Mouse (Mus musculus): ENCODE data around the gene Rprd1b. TPM values are rescaled to one million over a fixed set of nuclear protein-coding genes. Genes with fewer than 3 reads are reported as not detected.

The Rprd1b gene
- polyA plus RNA-seq, 1 experiment, result 17.0 TPM

GRCm38 (mm10) chr2:158121645-158122326 is 93.5 kb downstream of the Rprd1b start:
- WGBS, result 20% methylated on average over 12 of the region's 12 CpGs
- H3K4me1 ChIP-seq (ENCODE audit: control insufficient read depth, insufficient read depth, low read length), result peaks cover 27% of the 10 kb centered on the region
- DNase-seq, result peak; percentile 88
- H3K4me3 ChIP-seq (replicated peaks; ENCODE audit: extremely low read depth, low read depth, low read length), result no peak overlapping the region
- TF ChIP-seq POLR2A (IDR thresholded peaks at IDR 0.05; ENCODE audit: borderline replicate concordance, extremely low read depth, low read depth, low read length), result no peak
- no peak for TF ChIP-seq CTCF (IDR thresholded peaks at IDR 0.05; ENCODE audit: insufficient read depth, low read length)

- TF ChIP-seq POLR2A (IDR thresholded peaks at IDR 0.05; ENCODE audit: borderline replicate concordance, extremely low read depth, low read depth, low read length), result no peak
- no peak for TF ChIP-seq CTCF (IDR thresholded peaks at IDR 0.05; ENCODE audit: insufficient read depth, low read length)
- no peak overlapping the region for H3K4me3 ChIP-seq (replicated peaks; ENCODE audit: extremely low read depth, low read depth, low read length)
- whole genome bisulfite sequencing, result 41% methylated on average over 6 of the region's 6 CpGs
- peaks cover 27% of the 10 kb centered on the region for H3K4me1 ChIP-seq (ENCODE audit: control insufficient read depth, insufficient read depth, low read length)
- DNase-seq, result peak; percentile 49
These were observed 94.5 kb downstream of the Rprd1b start for GRCm38 (mm10) chr2:158122814-158123213.

GRCm38 (mm10) chr2:158127245-158127644 is 98.9 kb downstream of the Rprd1b start:
- no peak for DNase-seq
- 89% methylated on average over 6 of the region's 6 CpGs for WGBS
- Histone ChIP-seq H3K4me1 (ENCODE audit: control insufficient read depth, insufficient read depth, low read length) (peaks cover 16% of the 10 kb centered on the region), H3K4me3 (replicated peaks; ENCODE audit: extremely low read depth, low read depth, low read length) (no peak overlapping the region)
- TF ChIP-seq POLR2A (IDR thresholded peaks at IDR 0.05; ENCODE audit: borderline replicate concordance, extremely low read depth, low read depth, low read length) (no peak), CTCF (IDR thresholded peaks at IDR 0.05; ENCODE audit: insufficient read depth, low read length) (no peak)

- WGBS, result 71% methylated on average over 7 of the region's 7 CpGs
- TF ChIP-seq CTCF (IDR thresholded peaks at IDR 0.05; ENCODE audit: insufficient read depth, low read length) (no peak), POLR2A (IDR thresholded peaks at IDR 0.05; ENCODE audit: borderline replicate concordance, extremely low read depth, low read depth, low read length) (no peak)
- Histone ChIP-seq H3K4me1 (ENCODE audit: control insufficient read depth, insufficient read depth, low read length) (peaks cover 9% of the 10 kb centered on the region), H3K4me3 (replicated peaks; ENCODE audit: extremely low read depth, low read depth, low read length) (no peak overlapping the region)
- DNase-seq, result no peak
These were observed 99.6 kb downstream of the Rprd1b start for GRCm38 (mm10) chr2:158127872-158128271.

GRCm38 (mm10) chr2:158128461-158129130 is 100.3 kb downstream of the Rprd1b start:
- Histone ChIP-seq H3K4me1 (ENCODE audit: control insufficient read depth, insufficient read depth, low read length) (peaks cover 6% of the 10 kb centered on the region), H3K4me3 (replicated peaks; ENCODE audit: extremely low read depth, low read depth, low read length) (no peak overlapping the region)
- DNase-seq, result no peak
- 70% methylated on average over 8 of the region's 8 CpGs for WGBS
- no peak for TF ChIP-seq CTCF (IDR thresholded peaks at IDR 0.05; ENCODE audit: insufficient read depth, low read length)
- no peak for TF ChIP-seq POLR2A (IDR thresholded peaks at IDR 0.05; ENCODE audit: borderline replicate concordance, extremely low read depth, low read depth, low read length)

GRCm38 (mm10) chr2:158129291-158130002 is 101.2 kb downstream of the Rprd1b start:
- Histone ChIP-seq H3K4me1 (ENCODE audit: control insufficient read depth, insufficient read depth, low read length) (peaks cover 6% of the 10 kb centered on the region), H3K4me3 (replicated peaks; ENCODE audit: extremely low read depth, low read depth, low read length) (no peak overlapping the region)
- no peak for DNase-seq
- no peak for TF ChIP-seq POLR2A (IDR thresholded peaks at IDR 0.05; ENCODE audit: borderline replicate concordance, extremely low read depth, low read depth, low read length)
- no peak for TF ChIP-seq CTCF (IDR thresholded peaks at IDR 0.05; ENCODE audit: insufficient read depth, low read length)
- WGBS, result 83% methylated on average over 16 of the region's 16 CpGs

GRCm38 (mm10) chr2:158130391-158130986 is 102.2 kb downstream of the Rprd1b start:
- WGBS, result 40% methylated on average over 5 of the region's 5 CpGs
- Histone ChIP-seq H3K4me1 (ENCODE audit: control insufficient read depth, insufficient read depth, low read length) (peaks cover 8% of the 10 kb centered on the region), H3K4me3 (replicated peaks; ENCODE audit: extremely low read depth, low read depth, low read length) (no peak overlapping the region)
- DNase-seq, result peak; percentile 62
- TF ChIP-seq CTCF (IDR thresholded peaks at IDR 0.05; ENCODE audit: insufficient read depth, low read length), result no peak
- TF ChIP-seq POLR2A (IDR thresholded peaks at IDR 0.05; ENCODE audit: borderline replicate concordance, extremely low read depth, low read depth, low read length), result no peak

- no peak for DNase-seq
- TF ChIP-seq POLR2A (IDR thresholded peaks at IDR 0.05; ENCODE audit: borderline replicate concordance, extremely low read depth, low read depth, low read length), result no peak
- Histone ChIP-seq H3K4me3 (replicated peaks; ENCODE audit: extremely low read depth, low read depth, low read length) (no peak overlapping the region), H3K4me1 (ENCODE audit: control insufficient read depth, insufficient read depth, low read length) (peaks cover 14% of the 10 kb centered on the region)
- WGBS, result 89% methylated on average over 13 of the region's 13 CpGs
These were observed 103.0 kb downstream of the Rprd1b start for GRCm38 (mm10) chr2:158131197-158131835.

GRCm38 (mm10) chr2:158132320-158132719 is 104.0 kb downstream of the Rprd1b start:
- 79% methylated on average over 10 of the region's 10 CpGs for WGBS
- no peak for TF ChIP-seq CTCF (IDR thresholded peaks at IDR 0.05; ENCODE audit: insufficient read depth, low read length)
- no peak for TF ChIP-seq POLR2A (IDR thresholded peaks at IDR 0.05; ENCODE audit: borderline replicate concordance, extremely low read depth, low read depth, low read length)
- Histone ChIP-seq H3K4me3 (replicated peaks; ENCODE audit: extremely low read depth, low read depth, low read length) (no peak overlapping the region), H3K4me1 (ENCODE audit: control insufficient read depth, insufficient read depth, low read length) (peaks cover 14% of the 10 kb centered on the region)
- DNase-seq, result no peak

Data from lung, adult 2 months (tissue).